Comparison of ENCODE assay signal across 17 mouse cellular contexts in the genomic region with DNA sequence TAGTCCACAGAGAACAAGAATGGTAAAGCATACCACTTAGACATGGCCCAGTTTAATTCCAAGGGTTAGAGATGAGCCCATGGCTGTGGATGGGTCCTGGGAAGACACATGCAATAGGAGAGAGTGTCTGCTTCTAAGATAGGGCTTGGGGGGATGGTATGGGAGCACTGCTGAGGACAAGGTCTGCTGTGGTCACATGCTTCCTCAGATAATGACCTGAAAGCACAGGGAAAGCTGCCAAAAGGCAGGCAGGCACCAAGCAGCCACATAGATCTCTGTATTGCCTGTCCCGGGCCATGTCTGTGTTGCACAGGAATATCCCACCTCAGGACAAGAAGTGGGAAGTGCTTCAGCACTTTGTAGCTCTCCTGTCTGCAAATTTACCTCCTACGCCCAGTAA. TPM values are rescaled to one million over a fixed set of nuclear protein-coding genes. Genes with fewer than 3 reads are reported as not detected.
DNase-seq lines count a peak whose midpoint lies in the region; ATAC-seq and TF ChIP-seq lines count a peak whose summit lies in the region.
"Had no signal": no experiment of that assay in that cellular context is flagged by ENCODE, and none has a peak within 500 bp of the region (broad histone marks: within the 10 kb centered on the region; RNA-seq: fewer than 3 reads in every experiment).

No protein-coding gene starts in this region.

- 0 out of 2 replicates have a peak, but pooled peaks cover 3% of the 10 kb centered on the region for H3K4me1 ChIP-seq in kidney, embryonic 16.5 days (ENCODE audit: insufficient read depth, low read length)
- no peaks in the 10 kb centered on the region for H3K4me1 ChIP-seq in intestine, postnatal 0 days (replicated peaks; ENCODE audit: control insufficient read depth, insufficient read depth, low read length)
- peaks cover 34% of the 10 kb centered on the region for H3K4me1 ChIP-seq in liver, embryonic 15.5 days (replicated peaks)
- H3K4me1 ChIP-seq: limb, embryonic 12.5 days; neural tube, embryonic 13.5 days had no signal

- H3K36me3 ChIP-seq in kidney, embryonic 16.5 days (ENCODE audit: insufficient read depth, low read length) = peaks cover 23% of the 10 kb centered on the region
- H3K36me3 ChIP-seq in intestine, postnatal 0 days (ENCODE audit: control insufficient read depth, insufficient read depth) = peaks cover 55% of the 10 kb centered on the region
- H3K36me3 ChIP-seq in liver, embryonic 15.5 days (replicated peaks) = peaks cover 97% of the 10 kb centered on the region

- no peak for ATAC-seq in kidney, embryonic 16.5 days (ENCODE audit: low FRiP score, low TSS enrichment)
- ATAC-seq in intestine, postnatal 0 days = peak; percentile 31; the same call in 1 of the 2 replicates
- ATAC-seq in liver, embryonic 15.5 days (ENCODE audit: insufficient read depth) = peak; percentile 41
- ATAC-seq: hindbrain, postnatal 0 days; midbrain, embryonic 15.5 days had no signal

- H3K4me2 ChIP-seq in kidney, embryonic 16.5 days (replicated peaks; ENCODE audit: low read depth, low read length) = no peak overlapping the region
- H3K4me2 ChIP-seq in intestine, postnatal 0 days (replicated peaks; ENCODE audit: low read depth) = no peak overlapping the region
- no peak overlapping the region for H3K4me2 ChIP-seq in liver, embryonic 15.5 days
- H3K4me2 ChIP-seq: limb, embryonic 12.5 days; midbrain, embryonic 15.5 days; neural tube, embryonic 13.5 days had no signal

- H3K9me3 ChIP-seq in kidney, embryonic 16.5 days (ENCODE audit: low read length) = no peaks in the 10 kb centered on the region
- no peaks in the 10 kb centered on the region for H3K9me3 ChIP-seq in intestine, postnatal 0 days (ENCODE audit: control insufficient read depth)
- no peaks in the 10 kb centered on the region for H3K9me3 ChIP-seq in liver, embryonic 15.5 days (replicated peaks)
- H3K9me3 ChIP-seq: embryonic facial prominence, embryonic 10.5 days; limb, embryonic 12.5 days; midbrain, embryonic 15.5 days; neural tube, embryonic 13.5 days had no signal

- H3K27ac ChIP-seq in kidney, embryonic 16.5 days (ENCODE audit: low read length) = no peak overlapping the region
- H3K27ac ChIP-seq in intestine, postnatal 0 days (ENCODE audit: low read depth, low read length) = no peak overlapping the region
- no peak overlapping the region for H3K27ac ChIP-seq in liver, embryonic 15.5 days (replicated peaks)
- H3K27ac ChIP-seq: embryonic facial prominence, embryonic 10.5 days; hindbrain, postnatal 0 days; limb, embryonic 12.5 days; midbrain, embryonic 15.5 days; neural tube, embryonic 13.5 days had no signal

- no peaks in the 10 kb centered on the region for H3K27me3 ChIP-seq in kidney, embryonic 16.5 days (ENCODE audit: insufficient read depth, low read length)
- no peaks in the 10 kb centered on the region for H3K27me3 ChIP-seq in intestine, postnatal 0 days (replicated peaks; ENCODE audit: control insufficient read depth, insufficient read depth, low read length)
- no peaks in the 10 kb centered on the region for H3K27me3 ChIP-seq in liver, embryonic 15.5 days
- H3K27me3 ChIP-seq: limb, embryonic 12.5 days; midbrain, embryonic 15.5 days; neural tube, embryonic 13.5 days had no signal

- H3K4me3 ChIP-seq in kidney, embryonic 16.5 days (ENCODE audit: low read length) = no peak overlapping the region
- H3K4me3 ChIP-seq in intestine, postnatal 0 days (ENCODE audit: low read depth, low read length) = no peak overlapping the region
- no peak overlapping the region for H3K4me3 ChIP-seq in liver, embryonic 15.5 days (replicated peaks)
- H3K4me3 ChIP-seq: embryonic facial prominence, embryonic 10.5 days; limb, embryonic 12.5 days; midbrain, embryonic 15.5 days; neural tube, embryonic 13.5 days had no signal

- WGBS in kidney, embryonic 16.5 days = 87% methylated on average over 2 of the region's 2 CpGs
- 74% methylated on average over 2 of the region's 2 CpGs for WGBS in intestine, postnatal 0 days
- 40% methylated on average over 2 of the region's 2 CpGs for WGBS in liver, embryonic 15.5 days (ENCODE audit: insufficient replicate concordance)

- no peak overlapping the region for H3K9ac ChIP-seq in kidney, embryonic 16.5 days (replicated peaks; ENCODE audit: low read length)
- H3K9ac ChIP-seq in intestine, postnatal 0 days (ENCODE audit: low read depth, low read length) = no peak overlapping the region
- no peak overlapping the region for H3K9ac ChIP-seq in liver, embryonic 15.5 days
- H3K9ac ChIP-seq: limb, embryonic 12.5 days; midbrain, embryonic 15.5 days; neural tube, embryonic 13.5 days had no signal

- TF ChIP-seq CTCF in intestine, postnatal 0 days (IDR thresholded peaks at IDR 0.05; ENCODE audit: low read depth) = no peak

- DNase-seq in adrenal gland, postnatal 10 days = peak; percentile 60
- DNase-seq in adrenal gland, postnatal 4 days (ENCODE audit: low spot score in 2 of 2) = no peak
- DNase-seq in kidney, adult 18-20 months = peak; percentile 56
- DNase-seq in layer of hippocampus, adult 11-12 months (ENCODE audit: low spot score) = no peak
- DNase-seq in right cerebral cortex, postnatal 25 days = no peak
- DNase-seq: cerebellum, adult 9-11 months; lung, postnatal 4 days had no signal

RNA-seq across cellular contexts. Expression of gene Wdr91, which starts 11.5 kb away (rescaled TPM):
- total RNA-seq in adrenal gland, postnatal 10 days (2021) = 10 to 100 TPM; 21.0 to 27.3 TPM
- total RNA-seq in adrenal gland, postnatal 4 days (2021) = 10 to 100 TPM; 23.9 to 24.7 TPM
- 11.2 and 11.3 TPM in 2 replicates for polyA plus RNA-seq in kidney, embryonic 16.5 days (2015; fragmentation: Nextera tagmentation; extraction: Ambion mirVana)
- polyA plus RNA-seq in intestine, postnatal 0 days (2015; fragmentation: Nextera tagmentation; extraction: Ambion mirVana) = 5.7 and 6.9 TPM in 2 replicates
- 10.2 and 11.0 TPM in 2 replicates for polyA plus RNA-seq in liver, embryonic 15.5 days (2015; fragmentation: Nextera tagmentation; extraction: Ambion mirVana)

RNA-seq across cellular contexts. Expression of gene Stra8, which starts 20.8 kb away (rescaled TPM):
- not detected for total RNA-seq in adrenal gland, postnatal 10 days (2021)
- not detected for total RNA-seq in adrenal gland, postnatal 4 days (2021)
- polyA plus RNA-seq in kidney, embryonic 16.5 days (2015; fragmentation: Nextera tagmentation; extraction: Ambion mirVana) = not detected in 2 replicates
- polyA plus RNA-seq in intestine, postnatal 0 days (2015; fragmentation: Nextera tagmentation; extraction: Ambion mirVana) = not detected in 2 replicates
- not detected in 2 replicates for polyA plus RNA-seq in liver, embryonic 15.5 days (2015; fragmentation: Nextera tagmentation; extraction: Ambion mirVana)
- total RNA-seq: hindbrain, postnatal 0 days; layer of hippocampus, postnatal 25 days had no signal
- polyA plus RNA-seq: gonadal fat pad, adult 2 months; hindbrain, postnatal 0 days; limb, embryonic 12.5 days; midbrain, embryonic 15.5 days; neural tube, embryonic 13.5 days had no signal

RNA-seq across cellular contexts. Expression of gene Cyren, which starts 21.3 kb away (rescaled TPM):
- total RNA-seq in adrenal gland, postnatal 10 days (2021) = 1 to 10 TPM; 6.2 to 8.8 TPM
- total RNA-seq in adrenal gland, postnatal 4 days (2021) = 1 to 10 TPM; 8.8 to 9.8 TPM
- 15.2 and 15.4 TPM in 2 replicates for polyA plus RNA-seq in kidney, embryonic 16.5 days (2015; fragmentation: Nextera tagmentation; extraction: Ambion mirVana)
- polyA plus RNA-seq in intestine, postnatal 0 days (2015; fragmentation: Nextera tagmentation; extraction: Ambion mirVana) = 6.2 and 6.8 TPM in 2 replicates
- polyA plus RNA-seq in liver, embryonic 15.5 days (2015; fragmentation: Nextera tagmentation; extraction: Ambion mirVana) = 5.7 and 6.1 TPM in 2 replicates

RNA-seq across cellular contexts. Expression of gene Tmem140, which starts 36.2 kb away (rescaled TPM):
- 10 to 100 TPM; 23.8 to 34.7 TPM for total RNA-seq in adrenal gland, postnatal 10 days (2021)
- total RNA-seq in adrenal gland, postnatal 4 days (2021) = 10 to 100 TPM; 15.4 to 16.8 TPM
- polyA plus RNA-seq in kidney, embryonic 16.5 days (2015; fragmentation: Nextera tagmentation; extraction: Ambion mirVana) = 2.8 and 3.1 TPM in 2 replicates
- polyA plus RNA-seq in intestine, postnatal 0 days (2015; fragmentation: Nextera tagmentation; extraction: Ambion mirVana) = 12.9 and 25.0 TPM in 2 replicates
- 5.8 and 8.5 TPM in 2 replicates for polyA plus RNA-seq in liver, embryonic 15.5 days (2015; fragmentation: Nextera tagmentation; extraction: Ambion mirVana)

Comparison
In these comparisons a context has a peak if more than half of its experiments do, and no peak if none do; other contexts are left out.
1. DNase-seq: peak in adrenal gland, postnatal 10 days (single experiment) and kidney, adult 18-20 months (single experiment); none in adrenal gland, postnatal 4 days (0 of 2), layer of hippocampus, adult 11-12 months (single experiment) and right cerebral cortex, postnatal 25 days (single experiment).